Mouse (Mus musculus) liver, adult 2 months (tissue): Measurements from ENCODE around the gene G0s2.

Source experiments
- CTCF ChIP-seq: fragments of 200-500 bp; IDR thresholded peaks from 2 replicates; pipeline ENCODE4 v1.5.1; 2011; ENCODE audit warnings: low read depth, low read length, control low read depth
- POLR2A ChIP-seq: fragments of 200-500 bp; IDR thresholded peaks from 2 replicates; pipeline ENCODE4 v1.6.1; 2011; ENCODE audit warnings: low read length, control low read depth; ENCODE audit not compliant: insufficient read depth; ENCODE audit errors: extremely low read depth

GRCm38 (mm10) chr1:193263026-193263907 lies 9.8 kb downstream of the G0s2 start:
- TF ChIP-seq POLR2A (no peak), CTCF (no peak)
